Mouse (Mus musculus) midbrain, embryonic 14.5 days (tissue): ENCODE results near the gene Dusp16. TPM values are rescaled to one million over a fixed set of nuclear protein-coding genes. Genes with fewer than 3 reads are reported as not detected.
A peak's percentile ranks its signal among the peaks of the same experiment; 100 is the strongest.

Experiments
- ATAC-seq: fragments of 200-750 bp; cut with Nextera tagmentation; 2 replicates; pipeline ENCODE4 v1.8.0; 2017; ENCODE audit warnings: moderate number of reproducible peaks, moderate library complexity; ENCODE audit not compliant: low FRiP score, low TSS enrichment
- DNase-seq: peaks from one replicate; pipeline ENCODE4 v3.0.0-alpha.2; 2015
- H3K27ac ChIP-seq: fragments of 300-500 bp; sonication (generic); replicated peaks from 2 replicates; pipeline ENCODE4 v1.5.1; 2014; ENCODE audit warnings: mild to moderate bottlenecking, low read depth, low read length, moderate library complexity
- H3K27me3 ChIP-seq: fragments of 300-500 bp; sonication (generic); 2 replicates; pipeline ENCODE4 v1.6.1; 2014; ENCODE audit warnings: low read length, control low read depth, mixed read lengths; ENCODE audit not compliant: control insufficient read depth, insufficient read depth
- H3K36me3 ChIP-seq: fragments of 300-500 bp; sonication (generic); 2 replicates; pipeline ENCODE4 v1.6.1; 2014; ENCODE audit warnings: low read length, control low read depth; ENCODE audit not compliant: control insufficient read depth, insufficient read depth
- H3K4me1 ChIP-seq: fragments of 300-500 bp; sonication (generic); 2 replicates; pipeline ENCODE4 v1.6.1; 2014; ENCODE audit warnings: mild to moderate bottlenecking, antibody characterized with exemption, low read length, control low read depth; ENCODE audit not compliant: control insufficient read depth, insufficient read depth
- H3K4me2 ChIP-seq: fragments of 300-500 bp; sonication (generic); 2 replicates; pipeline ENCODE4 v1.6.1; 2014; ENCODE audit warnings: mild to moderate bottlenecking, low read length, moderate library complexity
- H3K4me3 ChIP-seq: fragments of 300-500 bp; sonication (generic); replicated peaks from 2 replicates; pipeline ENCODE4 v1.5.1; 2014; ENCODE audit warnings: low read depth, low read length
- H3K9ac ChIP-seq: fragments of 300-500 bp; sonication (generic); replicated peaks from 2 replicates; pipeline ENCODE4 v1.6.1; 2014; ENCODE audit warnings: mild to moderate bottlenecking, low read length, moderate library complexity
- H3K9me3 ChIP-seq: fragments of 300-500 bp; sonication (generic); 2 replicates; pipeline ENCODE4 v1.6.1; 2016; ENCODE audit warnings: low read length, control low read depth, mixed read lengths; ENCODE audit not compliant: control insufficient read depth
- WGBS: fragments of 180-500 bp; shearing (Covaris S2); extraction: QIAGEN DNeasy Blood & Tissue Kit; methylation state at CpG from one replicate; pipeline ENCODE4 v1.1.7; 2014; 5-methylcytosine and 5-hydroxymethylcytosine counted together
- polyA plus RNA-seq: library from polyadenylated mRNA; unstranded; fragments of >200 nt; fragmentation: Nextera tagmentation; extraction: Ambion mirVana; gene quantifications from 2 replicates; pipeline ENCODE4 v1.2.1, GENCODE M21; 2014

Dusp16 gene
- polyA plus RNA-seq, 1 experiment from 2014 or later: 5.5 TPM

- Histone ChIP-seq H3K4me2 (no peak overlapping the region), H3K36me3 (no peaks in the 10 kb centered on the region), H3K4me1 (no peaks in the 10 kb centered on the region), H3K27ac (no peak overlapping the region), H3K9me3 (no peaks in the 10 kb centered on the region), H3K4me3 (no peak overlapping the region), H3K9ac (no peak overlapping the region), H3K27me3 (no peaks in the 10 kb centered on the region)
- ATAC-seq (no peak), DNase-seq (no peak)
- 68% methylated on average over 2 of the region's 2 CpGs for WGBS
Measured at GRCm38 (mm10) chr6:134780024-134780423, 12.4 kb downstream of the Dusp16 start.

GRCm38 (mm10) chr6:134773961-134774360, 18.5 kb downstream of the Dusp16 start:
- no peak for ATAC-seq

GRCm38 (mm10) chr6:134773292-134773893, 19.0 kb downstream of the Dusp16 start:
- H3K27ac ChIP-seq: no peak overlapping the region
- no peak overlapping the region for H3K4me3 ChIP-seq
- no peak overlapping the region for H3K4me2 ChIP-seq
- 91% methylated on average over 1 of the region's 1 CpGs for WGBS
- no peak for DNase-seq
- no peaks in the 10 kb centered on the region for H3K4me1 ChIP-seq
- H3K27me3 ChIP-seq: no peaks in the 10 kb centered on the region
- H3K9me3 ChIP-seq: no peaks in the 10 kb centered on the region
- no peak for ATAC-seq
- H3K36me3 ChIP-seq: no peaks in the 10 kb centered on the region
- H3K9ac ChIP-seq: no peak overlapping the region

More at GRCm38 (mm10) chr6:134773961-134774360, 18.5 kb downstream of the Dusp16 start:
- 79% methylated on average over 3 of the region's 3 CpGs for WGBS
- Histone ChIP-seq H3K4me2 (no peak overlapping the region), H3K27ac (no peak overlapping the region), H3K36me3 (no peaks in the 10 kb centered on the region), H3K9me3 (no peaks in the 10 kb centered on the region), H3K9ac (no peak overlapping the region), H3K4me1 (no peaks in the 10 kb centered on the region), H3K27me3 (no peaks in the 10 kb centered on the region), H3K4me3 (no peak overlapping the region)
- no peak for DNase-seq

- H3K9me3 ChIP-seq: no peaks in the 10 kb centered on the region
- no peak overlapping the region for H3K27ac ChIP-seq
- H3K4me2 ChIP-seq: no peak overlapping the region
- DNase-seq: no peak
- no peak overlapping the region for H3K9ac ChIP-seq
- H3K4me3 ChIP-seq: no peak overlapping the region
- H3K27me3 ChIP-seq: no peaks in the 10 kb centered on the region
- no peaks in the 10 kb centered on the region for H3K4me1 ChIP-seq
- no peaks in the 10 kb centered on the region for H3K36me3 ChIP-seq
- no peak for ATAC-seq
Measured at GRCm38 (mm10) chr6:134770339-134770738, 22.1 kb downstream of the Dusp16 start.

GRCm38 (mm10) chr6:134764441-134765061, 27.9 kb downstream of the Dusp16 start:
- H3K4me3 ChIP-seq: no peak overlapping the region
- H3K9me3 ChIP-seq: no peaks in the 10 kb centered on the region
- no peak overlapping the region for H3K9ac ChIP-seq
- no peak overlapping the region for H3K27ac ChIP-seq
- 96% methylated on average over 5 of the region's 5 CpGs for WGBS
- no peak for ATAC-seq
- H3K36me3 ChIP-seq: no peaks in the 10 kb centered on the region
- no peak for DNase-seq
- 0 out of 2 replicates have a peak, but pooled peaks cover 2% of the 10 kb centered on the region for H3K4me1 ChIP-seq
- no peak overlapping the region for H3K4me2 ChIP-seq
- no peaks in the 10 kb centered on the region for H3K27me3 ChIP-seq

GRCm38 (mm10) chr6:134763436-134763835, 29.0 kb downstream of the Dusp16 start:
- ATAC-seq (no peak), DNase-seq (no peak)
- no peak overlapping the region for H3K4me3 ChIP-seq
- H3K9me3 ChIP-seq: no peaks in the 10 kb centered on the region
- H3K4me1 ChIP-seq: 0 out of 2 replicates have a peak, but pooled peaks cover 2% of the 10 kb centered on the region
- H3K9ac ChIP-seq: no peak overlapping the region
- no peaks in the 10 kb centered on the region for H3K27me3 ChIP-seq
- no peaks in the 10 kb centered on the region for H3K36me3 ChIP-seq
- H3K27ac ChIP-seq: no peak overlapping the region
- 85% methylated on average over 1 of the region's 1 CpGs for WGBS
- H3K4me2 ChIP-seq: no peak overlapping the region

- Histone ChIP-seq H3K4me1 (0 out of 2 replicates have a peak, but pooled peaks cover 2% of the 10 kb centered on the region), H3K9me3 (no peaks in the 10 kb centered on the region), H3K4me3 (no peak overlapping the region), H3K36me3 (no peaks in the 10 kb centered on the region), H3K27me3 (no peaks in the 10 kb centered on the region), H3K4me2 (no peak overlapping the region), H3K9ac (no peak overlapping the region), H3K27ac (no peak overlapping the region)
- ATAC-seq: no peak
- WGBS: 50% methylated on average over 2 of the region's 2 CpGs
- DNase-seq: peak; percentile 7
Measured at GRCm38 (mm10) chr6:134761808-134762207, 30.6 kb downstream of the Dusp16 start.

- ATAC-seq: no peak
- Histone ChIP-seq H3K4me2 (no peak overlapping the region), H3K9me3 (no peaks in the 10 kb centered on the region), H3K27me3 (no peaks in the 10 kb centered on the region), H3K36me3 (no peaks in the 10 kb centered on the region), H3K27ac (no peak overlapping the region), H3K4me1 (0 out of 2 replicates have a peak, but pooled peaks cover 2% of the 10 kb centered on the region), H3K4me3 (no peak overlapping the region), H3K9ac (no peak overlapping the region)
- WGBS: 56% methylated on average over 5 of the region's 5 CpGs
- DNase-seq: peak; percentile 27
Measured at GRCm38 (mm10) chr6:134760926-134761544, 31.4 kb downstream of the Dusp16 start.

- WGBS: 95% methylated on average over 4 of the region's 4 CpGs
- no peak overlapping the region for H3K4me2 ChIP-seq
- H3K9ac ChIP-seq: no peak overlapping the region
- H3K27ac ChIP-seq: no peak overlapping the region
- H3K27me3 ChIP-seq: no peaks in the 10 kb centered on the region
- no peaks in the 10 kb centered on the region for H3K4me1 ChIP-seq
- H3K4me3 ChIP-seq: no peak overlapping the region
- H3K9me3 ChIP-seq: no peaks in the 10 kb centered on the region
- no peaks in the 10 kb centered on the region for H3K36me3 ChIP-seq
- DNase-seq (no peak), ATAC-seq (no peak)
Measured at GRCm38 (mm10) chr6:134756058-134756457, 36.4 kb downstream of the Dusp16 start.
